Mouse (Mus musculus) liver, embryonic 13.5 days (tissue): ENCODE results near the gene Ints5. TPM values are rescaled to one million over a fixed set of nuclear protein-coding genes. Genes with fewer than 3 reads are reported as not detected.
"Not testable (repeated sequence)": the region's sequence is repeated elsewhere in the genome, so short reads cannot be mapped to it uniquely, and the experiment has no call there.

Experiments
- ATAC-seq: fragments of 200-750 bp; cut with Nextera tagmentation; 2 replicates; pipeline ENCODE4 v1.8.0; 2017; ENCODE audit warnings: low read depth, mild to moderate bottlenecking, moderate number of reproducible peaks, moderate library complexity
- DNase-seq: peaks from one replicate; pipeline ENCODE4 v3.0.0; 2022
- H3K27ac ChIP-seq: fragments of 300-500 bp; sonication (generic); 2 replicates; pipeline ENCODE4 v1.5.1; 2015; ENCODE audit warnings: moderate library complexity, mild to moderate bottlenecking, inconsistent platforms
- H3K27me3 ChIP-seq: fragments of 300-500 bp; sonication (generic); 2 replicates; pipeline ENCODE4 v1.6.1; 2015; ENCODE audit warnings: mild to moderate bottlenecking, inconsistent platforms
- H3K36me3 ChIP-seq: fragments of 300-500 bp; sonication (generic); 2 replicates; pipeline ENCODE4 v1.6.1; 2015; ENCODE audit warnings: mild to moderate bottlenecking, inconsistent platforms
- H3K4me1 ChIP-seq: fragments of 300-500 bp; sonication (generic); replicated peaks from 2 replicates; pipeline ENCODE4 v1.6.1; 2015; ENCODE audit warnings: inconsistent platforms
- H3K4me2 ChIP-seq: fragments of 300-500 bp; sonication (generic); 2 replicates; pipeline ENCODE4 v1.6.1; 2015; ENCODE audit warnings: inconsistent platforms, mild to moderate bottlenecking, moderate library complexity
- H3K4me3 ChIP-seq: fragments of 300-500 bp; sonication (generic); replicated peaks from 2 replicates; pipeline ENCODE4 v1.5.1; 2015; ENCODE audit warnings: mild to moderate bottlenecking, inconsistent platforms
- H3K9ac ChIP-seq: fragments of 300-500 bp; sonication (generic); 2 replicates; pipeline ENCODE4 v1.6.1; 2015; ENCODE audit warnings: mild to moderate bottlenecking, inconsistent platforms
- H3K9me3 ChIP-seq: fragments of 300-500 bp; sonication (generic); replicated peaks from 2 replicates; pipeline ENCODE4 v1.6.1; 2016; ENCODE audit warnings: inconsistent platforms
- WGBS: fragments of 180-500 bp; shearing (Covaris S2); methylation state at CpG from one replicate; pipeline ENCODE4 v1.1.7; 2015; ENCODE audit not compliant: insufficient replicate concordance; 5-methylcytosine and 5-hydroxymethylcytosine counted together
- polyA plus RNA-seq: library from polyadenylated mRNA; unstranded; fragments of >200 nt; fragmentation: Nextera tagmentation; extraction: Ambion mirVana; gene quantifications from 2 replicates; pipeline ENCODE4 v1.2.1, GENCODE M21; 2015

Ints5 gene
- polyA plus RNA-seq, 1 experiment from 2014 or later, result 26.1 TPM

GRCm38 (mm10) chr19:8887585-8888463 lies 5.0 kb upstream of the Ints5 start:
- peak overlapping the region; percentile 89 for H3K27ac ChIP-seq
- 7% methylated on average over 19 of the region's 19 CpGs for WGBS
- DNase-seq (no peak), ATAC-seq (no peak)
- no peaks in the 10 kb centered on the region for H3K27me3 ChIP-seq
- H3K9me3 ChIP-seq, result no peaks in the 10 kb centered on the region
- H3K4me3 ChIP-seq, result peak overlapping the region; percentile 73
- peak overlapping the region; percentile 84 for H3K4me2 ChIP-seq
- H3K4me1 ChIP-seq, result peaks cover 49% of the 10 kb centered on the region
- H3K9ac ChIP-seq, result peak overlapping the region; percentile 83
- H3K36me3 ChIP-seq, result peaks cover 19% of the 10 kb centered on the region

GRCm38 (mm10) chr19:8888511-8889385 lies 4.1 kb upstream of the Ints5 start, which contains the start of the genes 1810009A15Rik and Gm49416:
TSS of gene 1810009A15Rik (plus strand) at chr19:8888853.
TSS of gene Gm49416 (plus strand) at chr19:8888926.
- peaks cover 53% of the 10 kb centered on the region for H3K4me1 ChIP-seq
- peak within 1 kb of the TSS; percentile 85 for H3K9ac ChIP-seq
- H3K27me3 ChIP-seq, result no peaks in the 10 kb centered on the region
- under 1% methylated on average over 58 of the region's 58 CpGs for WGBS
- H3K27ac ChIP-seq, result peak within 1 kb of the TSS; percentile 89
- peak within 1 kb of the TSS; percentile 84 for H3K4me2 ChIP-seq
- no peaks in the 10 kb centered on the region for H3K9me3 ChIP-seq
- ATAC-seq (peak; percentile 91), DNase-seq (peak; percentile 94)
- H3K36me3 ChIP-seq, result peaks cover 19% of the 10 kb centered on the region
- peak within 1 kb of the TSS; percentile 73 for H3K4me3 ChIP-seq

GRCm38 (mm10) chr19:8895397-8895960 lies 2.7 kb downstream of the Ints5 start:
- H3K4me2 ChIP-seq, result no peak overlapping the region
- ATAC-seq (no peak), DNase-seq (no peak)
- H3K27me3 ChIP-seq, result no peaks in the 10 kb centered on the region
- no peaks in the 10 kb centered on the region for H3K9me3 ChIP-seq
- H3K4me3 ChIP-seq, result no peak overlapping the region; the same call in 1 of the 2 replicates
- H3K27ac ChIP-seq, result peak overlapping the region; percentile 91; the same call in 1 of the 2 replicates
- peaks cover 39% of the 10 kb centered on the region for H3K36me3 ChIP-seq
- WGBS, result 86% methylated on average over 9 of the region's 9 CpGs
- peak overlapping the region; percentile 16; the same call in 1 of the 2 replicates for H3K9ac ChIP-seq
- H3K4me1 ChIP-seq, result peaks cover 74% of the 10 kb centered on the region

GRCm38 (mm10) chr19:8896231-8896630 lies 3.4 kb downstream of the Ints5 start:
- Histone ChIP-seq H3K4me1 (peaks cover 74% of the 10 kb centered on the region), H3K27ac (peak overlapping the region; percentile 91), H3K36me3 (peaks cover 35% of the 10 kb centered on the region), H3K4me2 (peak overlapping the region; percentile 78; the same call in 1 of the 2 replicates), H3K9ac (peak overlapping the region; percentile 74)
- H3K9me3 ChIP-seq, H3K4me3 ChIP-seq, ATAC-seq, H3K27me3 ChIP-seq, DNase-seq: not testable (repeated sequence)
- WGBS, result 70% methylated on average over 5 of the region's 5 CpGs

- Histone ChIP-seq H3K9ac (peak overlapping the region; percentile 74), H3K4me2 (peak overlapping the region; percentile 78), H3K27ac (peak overlapping the region; percentile 91), H3K4me3 (peak overlapping the region; percentile 93), H3K36me3 (peaks cover 41% of the 10 kb centered on the region), H3K4me1 (peaks cover 70% of the 10 kb centered on the region)
- peak; percentile 32 for ATAC-seq
- not testable (repeated sequence) for H3K27me3 ChIP-seq, H3K9me3 ChIP-seq, DNase-seq
- WGBS, result 37% methylated on average over 21 of the region's 21 CpGs
Measured at GRCm38 (mm10) chr19:8897211-8897864, 4.5 kb downstream of the Ints5 start.

- Histone ChIP-seq H3K27ac (peak within 1 kb of the TSS; percentile 91), H3K9ac (peak within 1 kb of the TSS; percentile 97), H3K9me3 (no peaks in the 10 kb centered on the region), H3K36me3 (peaks cover 46% of the 10 kb centered on the region), H3K4me3 (peak within 1 kb of the TSS; percentile 93), H3K27me3 (no peaks in the 10 kb centered on the region), H3K4me1 (peaks cover 66% of the 10 kb centered on the region), H3K4me2 (peak within 1 kb of the TSS; percentile 88)
- ATAC-seq (peak; percentile 97), DNase-seq (peak; percentile 96)
- under 1% methylated on average over 53 of the region's 53 CpGs for WGBS
Measured at GRCm38 (mm10) chr19:8897865-8898495, 5.2 kb downstream of the Ints5 start, which contains the start of gene Ganab. TSS of gene Ganab (plus strand) at chr19:8898071.

- DNase-seq (no peak), ATAC-seq (no peak)
- Histone ChIP-seq H3K27ac (peak overlapping the region; percentile 91), H3K27me3 (no peaks in the 10 kb centered on the region), H3K4me3 (peak overlapping the region; percentile 93), H3K36me3 (peaks cover 52% of the 10 kb centered on the region), H3K4me2 (peak overlapping the region; percentile 88), H3K4me1 (peaks cover 64% of the 10 kb centered on the region), H3K9ac (peak overlapping the region; percentile 97), H3K9me3 (no peaks in the 10 kb centered on the region)
- 2% methylated on average over 13 of the region's 13 CpGs for WGBS
Measured at GRCm38 (mm10) chr19:8898576-8898975, 5.8 kb downstream of the Ints5 start.

- Histone ChIP-seq H3K4me3 (peak overlapping the region; percentile 93), H3K4me2 (peak overlapping the region; percentile 88), H3K27me3 (no peaks in the 10 kb centered on the region), H3K9ac (peak overlapping the region; percentile 97), H3K27ac (peak overlapping the region; percentile 91), H3K4me1 (peaks cover 59% of the 10 kb centered on the region), H3K36me3 (peaks cover 57% of the 10 kb centered on the region), H3K9me3 (no peaks in the 10 kb centered on the region)
- DNase-seq (no peak), ATAC-seq (no peak)
- WGBS, result 39% methylated on average over 3 of the region's 3 CpGs
Measured at GRCm38 (mm10) chr19:8899079-8899478, 6.3 kb downstream of the Ints5 start.

- WGBS, result 92% methylated on average over 5 of the region's 5 CpGs
- DNase-seq, result no peak
- H3K4me2 ChIP-seq, result no peak overlapping the region
- peaks cover 72% of the 10 kb centered on the region for H3K36me3 ChIP-seq
- H3K27me3 ChIP-seq, result no peaks in the 10 kb centered on the region
- H3K27ac ChIP-seq, result no peak overlapping the region
- H3K4me1 ChIP-seq, result peaks cover 31% of the 10 kb centered on the region
- H3K9me3 ChIP-seq, result no peaks in the 10 kb centered on the region
- H3K4me3 ChIP-seq, result no peak overlapping the region
- H3K9ac ChIP-seq, result no peak overlapping the region
- ATAC-seq, result no peak
Measured at GRCm38 (mm10) chr19:8903412-8903811, 10.6 kb downstream of the Ints5 start.

- no peak overlapping the region for H3K4me2 ChIP-seq
- no peaks in the 10 kb centered on the region for H3K27me3 ChIP-seq
- H3K9me3 ChIP-seq, result no peaks in the 10 kb centered on the region
- no peak overlapping the region for H3K9ac ChIP-seq
- no peak overlapping the region for H3K27ac ChIP-seq
- no peak for ATAC-seq
- peaks cover 98% of the 10 kb centered on the region for H3K36me3 ChIP-seq
- no peak for DNase-seq
- 85% methylated on average over 6 of the region's 6 CpGs for WGBS
- no peaks in the 10 kb centered on the region for H3K4me1 ChIP-seq
- H3K4me3 ChIP-seq, result no peak overlapping the region
Measured at GRCm38 (mm10) chr19:8908531-8908930, 15.7 kb downstream of the Ints5 start.
